Mouse (Mus musculus): ENCODE results near the gene Palm2. TPM values are rescaled to one million over a fixed set of nuclear protein-coding genes. Genes with fewer than 3 reads are reported as not detected.

Palm2 gene
- polyA plus RNA-seq, 1 experiment from 2014 or later: 11.8 TPM

- Histone ChIP-seq H3K9me3 (replicated peaks; ENCODE audit: control insufficient read depth, low read length) (no peaks in the 10 kb centered on the region), H3K9ac (ENCODE audit: low read length) (no peak overlapping the region), H3K4me3 (ENCODE audit: low read length) (no peak overlapping the region), H3K27ac (ENCODE audit: low read length) (no peak overlapping the region), H3K4me1 (ENCODE audit: control insufficient read depth, insufficient read depth, low read length) (no peaks in the 10 kb centered on the region), H3K27me3 (ENCODE audit: control insufficient read depth, insufficient read depth, low read length) (no peaks in the 10 kb centered on the region), H3K36me3 (ENCODE audit: control insufficient read depth, insufficient read depth) (peaks cover 5% of the 10 kb centered on the region; the same call in 1 of the 2 replicates), H3K4me2 (ENCODE audit: low read depth, low read length) (no peak overlapping the region)
- no peak for ATAC-seq (replicated peaks; ENCODE audit: extremely low read depth, insufficient read depth, low FRiP score)
- WGBS: 71% methylated on average over 5 of the region's 5 CpGs
Observed at GRCm38 (mm10) chr4:57701576-57701975, 267.5 kb downstream of the Palm2 start.

- Histone ChIP-seq H3K4me2 (ENCODE audit: low read depth, low read length) (no peak overlapping the region), H3K4me3 (ENCODE audit: low read length) (no peak overlapping the region), H3K9ac (ENCODE audit: low read length) (no peak overlapping the region), H3K9me3 (replicated peaks; ENCODE audit: control insufficient read depth, low read length) (no peaks in the 10 kb centered on the region), H3K36me3 (ENCODE audit: control insufficient read depth, insufficient read depth) (peaks cover 5% of the 10 kb centered on the region; the same call in 1 of the 2 replicates), H3K4me1 (ENCODE audit: control insufficient read depth, insufficient read depth, low read length) (no peaks in the 10 kb centered on the region), H3K27ac (ENCODE audit: low read length) (no peak overlapping the region), H3K27me3 (ENCODE audit: control insufficient read depth, insufficient read depth, low read length) (no peaks in the 10 kb centered on the region)
- no peak for ATAC-seq (replicated peaks; ENCODE audit: extremely low read depth, insufficient read depth, low FRiP score)
- 78% methylated on average over 11 of the region's 11 CpGs for WGBS
Observed at GRCm38 (mm10) chr4:57703574-57704470, 269.8 kb downstream of the Palm2 start.

GRCm38 (mm10) chr4:57704575-57704974 is 270.5 kb downstream of the Palm2 start:
- WGBS: 88% methylated on average over 7 of the region's 7 CpGs
- Histone ChIP-seq H3K4me1 (ENCODE audit: control insufficient read depth, insufficient read depth, low read length) (no peaks in the 10 kb centered on the region), H3K9ac (ENCODE audit: low read length) (no peak overlapping the region), H3K36me3 (ENCODE audit: control insufficient read depth, insufficient read depth) (peaks cover 10% of the 10 kb centered on the region; the same call in 1 of the 2 replicates), H3K27me3 (ENCODE audit: control insufficient read depth, insufficient read depth, low read length) (no peaks in the 10 kb centered on the region), H3K4me3 (ENCODE audit: low read length) (no peak overlapping the region), H3K9me3 (replicated peaks; ENCODE audit: control insufficient read depth, low read length) (no peaks in the 10 kb centered on the region), H3K27ac (ENCODE audit: low read length) (no peak overlapping the region), H3K4me2 (ENCODE audit: low read depth, low read length) (no peak overlapping the region)
- no peak for ATAC-seq (replicated peaks; ENCODE audit: extremely low read depth, insufficient read depth, low FRiP score)

- H3K4me3 ChIP-seq (ENCODE audit: low read length): no peak overlapping the region
- no peak for ATAC-seq (replicated peaks; ENCODE audit: extremely low read depth, insufficient read depth, low FRiP score)
- no peaks in the 10 kb centered on the region for H3K36me3 ChIP-seq (ENCODE audit: control insufficient read depth, insufficient read depth)
- H3K4me2 ChIP-seq (ENCODE audit: low read depth, low read length): no peak overlapping the region
- no peak overlapping the region for H3K27ac ChIP-seq (ENCODE audit: low read length)
- H3K27me3 ChIP-seq (ENCODE audit: control insufficient read depth, insufficient read depth, low read length): no peaks in the 10 kb centered on the region
- H3K9me3 ChIP-seq (replicated peaks; ENCODE audit: control insufficient read depth, low read length): no peaks in the 10 kb centered on the region
- H3K4me1 ChIP-seq (ENCODE audit: control insufficient read depth, insufficient read depth, low read length): 0 out of 2 replicates have a peak, but pooled peaks cover 3% of the 10 kb centered on the region
- no peak overlapping the region for H3K9ac ChIP-seq (ENCODE audit: low read length)
Observed at GRCm38 (mm10) chr4:57715849-57716248, 281.8 kb downstream of the Palm2 start.

GRCm38 (mm10) chr4:57716735-57717134 is 282.7 kb downstream of the Palm2 start:
- no peaks in the 10 kb centered on the region for H3K9me3 ChIP-seq (replicated peaks; ENCODE audit: control insufficient read depth, low read length)
- H3K36me3 ChIP-seq (ENCODE audit: control insufficient read depth, insufficient read depth): no peaks in the 10 kb centered on the region
- H3K4me1 ChIP-seq (ENCODE audit: control insufficient read depth, insufficient read depth, low read length): 0 out of 2 replicates have a peak, but pooled peaks cover 3% of the 10 kb centered on the region
- WGBS: 54% methylated on average over 4 of the region's 4 CpGs
- ATAC-seq (replicated peaks; ENCODE audit: extremely low read depth, insufficient read depth, low FRiP score): no peak
- H3K27me3 ChIP-seq (ENCODE audit: control insufficient read depth, insufficient read depth, low read length): no peaks in the 10 kb centered on the region
- no peak overlapping the region for H3K27ac ChIP-seq (ENCODE audit: low read length)
- no peak overlapping the region for H3K4me2 ChIP-seq (ENCODE audit: low read depth, low read length)
- H3K9ac ChIP-seq (ENCODE audit: low read length): no peak overlapping the region
- H3K4me3 ChIP-seq (ENCODE audit: low read length): no peak overlapping the region

GRCm38 (mm10) chr4:57717354-57717753 is 283.3 kb downstream of the Palm2 start, which contains the start of gene Akap2:
Akap2 (plus strand) TSS chr4:57717657.
- Histone ChIP-seq H3K27ac (ENCODE audit: low read length) (no peak within 1 kb of the TSS), H3K9ac (ENCODE audit: low read length) (no peak within 1 kb of the TSS), H3K4me2 (ENCODE audit: low read depth, low read length) (no peak within 1 kb of the TSS), H3K4me3 (ENCODE audit: low read length) (no peak within 1 kb of the TSS), H3K9me3 (replicated peaks; ENCODE audit: control insufficient read depth, low read length) (no peaks in the 10 kb centered on the region), H3K36me3 (ENCODE audit: control insufficient read depth, insufficient read depth) (no peaks in the 10 kb centered on the region), H3K4me1 (ENCODE audit: control insufficient read depth, insufficient read depth, low read length) (no peaks in the 10 kb centered on the region), H3K27me3 (ENCODE audit: control insufficient read depth, insufficient read depth, low read length) (no peaks in the 10 kb centered on the region)
- WGBS: 87% methylated on average over 9 of the region's 9 CpGs
- ATAC-seq (replicated peaks; ENCODE audit: extremely low read depth, insufficient read depth, low FRiP score): no peak

- Histone ChIP-seq H3K9me3 (replicated peaks; ENCODE audit: control insufficient read depth, low read length) (no peaks in the 10 kb centered on the region), H3K4me1 (ENCODE audit: control insufficient read depth, insufficient read depth, low read length) (peaks cover 3% of the 10 kb centered on the region; the same call in 1 of the 2 replicates), H3K27ac (ENCODE audit: low read length) (no peak overlapping the region), H3K36me3 (ENCODE audit: control insufficient read depth, insufficient read depth) (no peaks in the 10 kb centered on the region), H3K27me3 (ENCODE audit: control insufficient read depth, insufficient read depth, low read length) (no peaks in the 10 kb centered on the region), H3K9ac (ENCODE audit: low read length) (no peak overlapping the region), H3K4me2 (ENCODE audit: low read depth, low read length) (no peak overlapping the region), H3K4me3 (ENCODE audit: low read length) (no peak overlapping the region)
- 85% methylated on average over 1 of the region's 1 CpGs for WGBS
- ATAC-seq (replicated peaks; ENCODE audit: extremely low read depth, insufficient read depth, low FRiP score): no peak
Observed at GRCm38 (mm10) chr4:57719370-57719769, 285.3 kb downstream of the Palm2 start.

GRCm38 (mm10) chr4:57720869-57721361 is 286.9 kb downstream of the Palm2 start:
- 0 out of 2 replicates have a peak, but pooled peaks have one; percentile 16 for ATAC-seq (replicated peaks; ENCODE audit: extremely low read depth, insufficient read depth, low FRiP score)
- no peak overlapping the region for H3K4me2 ChIP-seq (ENCODE audit: low read depth, low read length)
- 47% methylated on average over 7 of the region's 7 CpGs for WGBS
- peaks cover 3% of the 10 kb centered on the region; the same call in 1 of the 2 replicates for H3K4me1 ChIP-seq (ENCODE audit: control insufficient read depth, insufficient read depth, low read length)
- H3K36me3 ChIP-seq (ENCODE audit: control insufficient read depth, insufficient read depth): no peaks in the 10 kb centered on the region
- no peaks in the 10 kb centered on the region for H3K9me3 ChIP-seq (replicated peaks; ENCODE audit: control insufficient read depth, low read length)
- no peak overlapping the region for H3K4me3 ChIP-seq (ENCODE audit: low read length)
- peak overlapping the region; percentile 48; the same call in 1 of the 2 replicates for H3K27ac ChIP-seq (ENCODE audit: low read length)
- no peaks in the 10 kb centered on the region for H3K27me3 ChIP-seq (ENCODE audit: control insufficient read depth, insufficient read depth, low read length)
- H3K9ac ChIP-seq (ENCODE audit: low read length): no peak overlapping the region; the same call in 1 of the 2 replicates

- Histone ChIP-seq H3K36me3 (ENCODE audit: control insufficient read depth, insufficient read depth) (no peaks in the 10 kb centered on the region), H3K27ac (ENCODE audit: low read length) (no peak overlapping the region), H3K9me3 (replicated peaks; ENCODE audit: control insufficient read depth, low read length) (no peaks in the 10 kb centered on the region), H3K4me1 (ENCODE audit: control insufficient read depth, insufficient read depth, low read length) (peaks cover 3% of the 10 kb centered on the region; the same call in 1 of the 2 replicates), H3K4me3 (ENCODE audit: low read length) (no peak overlapping the region), H3K9ac (ENCODE audit: low read length) (no peak overlapping the region), H3K27me3 (ENCODE audit: control insufficient read depth, insufficient read depth, low read length) (no peaks in the 10 kb centered on the region), H3K4me2 (ENCODE audit: low read depth, low read length) (no peak overlapping the region)
- ATAC-seq (replicated peaks; ENCODE audit: extremely low read depth, insufficient read depth, low FRiP score): no peak
- 79% methylated on average over 4 of the region's 4 CpGs for WGBS
Observed at GRCm38 (mm10) chr4:57722296-57722695, 288.2 kb downstream of the Palm2 start.

Data from heart, embryonic 16.5 days (tissue).